Mouse (Mus musculus) erythroid progenitor cell, adult 5-6 weeks (primary cell): ENCODE data around the gene Gm47429. TPM values are rescaled to one million over a fixed set of nuclear protein-coding genes. Genes with fewer than 3 reads are reported as not detected.
"Not testable (repeated sequence)": the region's sequence is repeated elsewhere in the genome, so short reads cannot be mapped to it uniquely, and the experiment has no call there.

Experiments used
- ATAC-seq: replicated peaks from 2 replicates; pipeline ENCODE4 v1.8.0; 2016; ENCODE audit warnings: moderate number of reproducible peaks, mild to moderate bottlenecking, moderate TSS enrichment, inconsistent platforms; ENCODE audit not compliant: poor library complexity, low FRiP score, severe bottlenecking
- total RNA-seq, 2 experiments: library from RNA; stranded (forward) in 1 of 2; stranded (reverse) in 1 of 2; fragments of 150-400 nt in 1 of 2; fragments of 186-747, 209-891 nt in 1 of 2; gene quantifications; 2 replicates each; pipeline versions ENCODE4 v1.2.3 to v1.2.4; 2015 to 2017; ENCODE audit warnings: low replicate concordance in 2 of 2

The Gm47429 gene
- not detected in 2 replicates for total RNA-seq (2015; ENCODE audit: low replicate concordance)
- total RNA-seq (2017; ENCODE audit: low replicate concordance) = not detected in 2 replicates

DNA sequence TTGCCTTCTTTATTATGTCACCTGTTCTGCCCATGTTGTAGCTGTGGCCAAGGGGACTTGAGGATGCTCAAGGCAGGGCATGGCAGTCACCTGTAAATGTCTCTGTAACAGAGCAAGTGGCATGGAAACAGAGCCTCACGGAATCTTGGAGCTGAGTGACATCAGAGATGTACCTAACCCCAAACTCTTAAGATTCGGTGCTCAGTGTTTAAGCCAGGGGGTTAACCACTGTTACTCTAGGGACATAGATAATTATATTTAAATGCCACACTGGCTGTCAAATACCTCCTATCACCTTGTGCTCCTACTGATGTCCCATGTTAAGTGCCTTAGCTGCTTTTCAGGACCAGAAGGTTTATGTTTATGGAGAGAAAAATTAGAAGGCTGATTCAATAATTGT, at the start of gene Gm47429:
Gene Gm47429 (minus strand): TSS at position 101 of the 400 bp plus-strand sequence.
- no peak for ATAC-seq

DNA sequence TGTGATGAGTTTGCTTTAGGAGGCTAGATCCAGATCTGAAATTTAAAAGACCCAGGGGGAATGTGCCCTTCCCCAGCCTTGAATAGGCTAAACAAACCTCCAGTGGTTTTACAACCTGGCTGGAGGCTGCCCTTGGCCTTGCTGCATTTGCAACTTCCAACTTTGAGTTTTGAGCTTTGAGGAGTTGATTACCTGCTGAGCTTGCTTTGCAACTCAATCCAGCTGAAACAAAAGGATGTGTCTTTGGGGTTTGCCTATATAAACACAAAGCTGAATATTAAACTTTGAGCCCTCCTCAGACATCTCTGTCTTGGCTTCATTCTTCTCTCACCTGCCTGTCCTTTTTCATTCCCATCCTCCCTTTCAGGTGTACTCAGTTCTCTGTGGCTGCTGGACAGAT, 44.8 kb upstream of the Gm47429 start:
- ATAC-seq = not testable (repeated sequence)

DNA sequence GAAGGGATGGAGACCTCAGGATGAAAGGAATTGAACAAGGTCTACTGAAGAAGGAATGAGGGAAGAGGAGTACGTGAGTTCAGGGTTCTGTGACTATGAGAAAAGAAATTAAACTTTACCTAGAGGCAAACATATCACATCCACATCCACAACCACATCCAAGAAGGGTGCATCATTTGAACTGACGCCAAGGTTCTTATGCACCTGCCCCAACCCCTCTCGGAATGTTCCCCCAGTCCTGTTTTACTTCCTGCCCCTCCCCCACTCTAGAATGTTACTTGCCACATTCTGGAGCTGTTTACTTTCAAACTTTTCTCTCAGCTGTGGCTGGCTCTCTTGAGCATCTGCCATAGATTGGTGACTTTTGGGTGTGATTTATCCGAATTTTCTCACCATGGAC, 23.3 kb upstream of the Gm47429 start, which contains the start of gene Nutm2:
Gene Nutm2 (plus strand): TSS at position 301 of the 400 bp plus-strand sequence.
- ATAC-seq = no peak

DNA sequence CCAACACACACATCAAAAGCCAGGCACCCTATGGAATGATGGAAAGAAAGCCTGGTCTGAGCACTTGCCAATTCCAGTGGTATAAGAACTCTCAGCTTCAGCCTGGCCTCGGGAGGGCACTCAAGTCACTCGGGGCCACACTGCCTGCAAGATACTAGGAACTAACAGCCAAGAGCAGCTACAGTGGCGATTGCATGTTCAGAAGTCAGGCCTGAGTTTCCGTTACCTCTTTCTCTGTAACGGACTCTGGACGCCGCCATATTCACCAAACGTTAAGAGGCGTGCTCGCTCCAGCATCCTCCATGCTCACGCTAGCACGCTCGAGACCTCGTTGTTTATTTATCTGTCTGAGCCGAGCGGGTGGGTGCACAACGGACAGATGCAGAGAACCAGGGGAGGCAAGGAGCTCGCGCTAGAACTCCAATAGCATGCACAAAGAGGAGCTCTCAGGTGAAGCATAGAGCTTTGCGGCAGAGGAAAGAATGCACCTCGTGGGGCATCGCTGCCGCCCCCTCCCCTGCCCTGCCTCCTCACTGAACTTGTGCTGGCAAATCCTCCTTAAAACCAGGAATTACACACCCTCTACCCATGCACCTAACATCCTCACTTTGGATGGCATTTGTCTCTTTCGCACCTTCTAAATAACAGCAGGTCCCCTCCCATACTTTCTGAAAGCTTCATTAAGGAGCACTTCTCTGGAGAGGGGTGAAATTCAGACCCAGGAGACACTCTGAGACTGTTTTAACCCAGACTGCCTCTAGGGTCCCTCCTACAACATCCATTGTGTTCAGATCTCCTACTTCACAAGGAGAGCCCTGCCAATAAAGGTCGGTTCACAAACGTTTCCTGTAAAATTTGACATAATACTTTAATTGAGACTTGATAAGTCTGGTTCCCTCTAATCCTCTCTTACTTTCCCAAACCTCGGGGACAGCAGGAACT, 21.2 kb upstream of the Gm47429 start:
- no peak for ATAC-seq

DNA sequence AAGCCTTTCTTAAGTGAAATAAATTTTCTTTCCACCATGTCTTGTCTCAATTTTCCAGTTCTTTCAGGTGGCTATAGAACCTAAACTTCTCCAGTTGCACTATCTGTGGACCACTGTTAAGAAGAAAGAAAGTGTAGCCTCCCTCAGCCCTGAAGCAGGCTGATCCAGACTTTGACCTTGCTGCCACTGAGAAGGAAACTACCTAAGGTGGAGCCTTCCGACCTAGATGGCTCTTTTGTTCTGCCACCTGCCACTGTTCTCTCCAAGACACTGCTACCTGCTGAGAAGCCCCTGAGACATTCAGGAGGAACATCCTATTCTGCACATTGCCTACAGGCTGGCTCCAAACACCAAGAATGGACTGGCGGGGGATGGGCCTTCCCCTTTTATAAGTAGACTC, 16.7 kb upstream of the Gm47429 start:
- not testable (repeated sequence) for ATAC-seq

DNA sequence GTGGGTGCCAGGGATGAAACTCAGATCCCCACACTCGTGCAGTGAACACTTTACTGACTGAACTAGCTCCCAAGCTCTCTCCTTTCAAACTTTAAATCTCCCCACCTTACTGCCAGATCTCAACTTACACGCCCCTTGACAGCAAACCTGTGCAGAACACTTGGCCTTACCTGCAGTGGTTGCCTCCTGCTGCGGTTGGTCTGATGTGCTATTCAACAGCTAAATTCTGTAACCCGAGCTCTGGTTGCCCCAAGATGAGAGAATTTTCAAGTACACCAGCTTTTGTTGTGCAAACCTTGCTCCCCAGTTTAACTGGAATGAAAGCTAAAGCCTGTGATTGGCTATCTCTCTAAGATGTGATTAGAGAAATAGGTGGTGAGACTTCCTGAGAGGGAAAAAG, 9.7 kb upstream of the Gm47429 start:
- no peak for ATAC-seq

DNA sequence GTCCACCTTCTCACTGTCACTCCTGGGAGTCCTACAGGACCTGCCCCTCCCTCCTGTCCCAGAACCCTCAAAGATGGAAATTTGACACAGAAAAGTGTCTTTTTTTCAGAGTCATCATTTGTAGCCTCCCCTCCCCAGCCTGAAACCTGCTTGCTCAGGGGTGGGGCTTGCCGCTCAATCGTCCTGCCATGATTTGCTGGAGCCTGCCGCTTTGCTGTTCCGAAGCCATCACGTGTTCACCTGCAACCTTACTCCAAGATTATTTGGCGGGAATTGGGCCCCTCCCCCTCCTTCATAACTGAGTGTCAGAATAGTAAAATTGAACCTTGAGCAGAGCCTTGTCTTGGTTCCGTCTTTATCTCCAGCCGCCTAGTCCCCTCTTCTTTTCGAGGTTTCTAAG, 8.6 kb upstream of the Gm47429 start:
- not testable (repeated sequence) for ATAC-seq

DNA sequence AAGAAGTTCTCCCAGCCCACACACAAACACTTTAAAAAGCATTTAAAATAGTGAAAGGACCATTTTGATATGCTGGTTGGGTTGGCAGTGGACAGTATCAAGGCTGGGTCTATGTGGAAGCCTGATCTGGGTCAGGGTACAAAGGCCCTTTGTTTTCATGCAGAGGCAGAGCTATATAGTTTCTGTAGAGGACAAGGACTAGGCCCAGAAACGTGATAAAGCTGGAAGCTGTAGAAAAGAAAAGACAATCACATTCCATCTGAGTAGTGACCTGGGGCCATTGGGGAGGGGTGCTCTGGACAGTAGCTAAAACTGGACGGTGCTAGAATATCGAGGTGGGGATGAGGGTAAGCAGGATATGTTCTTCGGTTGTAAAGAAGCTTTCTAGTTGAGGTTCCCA, 1.5 kb upstream of the Gm47429 start:
- no peak for ATAC-seq

DNA sequence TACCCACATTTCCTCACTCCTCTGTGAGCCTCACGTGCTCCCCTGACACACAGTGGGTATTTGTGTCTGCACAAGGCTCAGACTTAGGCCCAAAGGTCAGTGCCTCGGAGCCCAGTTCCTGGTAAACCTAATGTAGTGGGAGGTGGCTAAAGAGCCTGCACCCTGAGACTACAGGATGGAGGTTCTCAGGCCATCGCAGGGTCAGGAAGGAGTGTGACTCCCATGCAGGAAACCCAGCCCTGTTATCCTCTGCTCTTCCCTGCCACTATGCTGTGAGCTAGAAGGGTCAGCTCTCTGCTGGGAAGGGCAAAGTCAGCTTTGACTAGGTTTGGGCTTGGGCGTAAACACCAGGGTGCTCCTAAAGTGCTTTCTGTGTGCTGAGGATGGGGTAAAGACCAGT, 17.0 kb downstream of the Gm47429 start:
- no peak for ATAC-seq

DNA sequence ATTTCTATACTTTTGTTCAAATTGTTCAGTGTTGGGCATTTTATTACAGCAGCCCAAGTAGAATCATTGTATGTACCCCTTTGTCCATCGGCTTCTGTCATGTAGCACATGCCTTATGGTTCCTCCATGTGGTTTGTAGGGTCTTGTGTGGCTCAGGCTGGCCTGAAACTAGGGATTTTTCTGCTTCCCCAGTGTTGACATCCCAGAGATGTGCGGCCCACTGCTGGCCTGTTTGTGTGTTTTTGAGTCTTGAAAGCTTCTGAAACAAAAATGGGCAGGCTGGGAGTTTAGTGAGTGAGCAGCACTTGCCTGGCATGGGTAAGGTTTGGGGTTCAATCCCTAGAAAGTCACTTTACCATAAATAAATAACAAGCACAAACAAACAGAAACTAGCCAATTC, 19.2 kb downstream of the Gm47429 start:
- ATAC-seq = no peak

DNA sequence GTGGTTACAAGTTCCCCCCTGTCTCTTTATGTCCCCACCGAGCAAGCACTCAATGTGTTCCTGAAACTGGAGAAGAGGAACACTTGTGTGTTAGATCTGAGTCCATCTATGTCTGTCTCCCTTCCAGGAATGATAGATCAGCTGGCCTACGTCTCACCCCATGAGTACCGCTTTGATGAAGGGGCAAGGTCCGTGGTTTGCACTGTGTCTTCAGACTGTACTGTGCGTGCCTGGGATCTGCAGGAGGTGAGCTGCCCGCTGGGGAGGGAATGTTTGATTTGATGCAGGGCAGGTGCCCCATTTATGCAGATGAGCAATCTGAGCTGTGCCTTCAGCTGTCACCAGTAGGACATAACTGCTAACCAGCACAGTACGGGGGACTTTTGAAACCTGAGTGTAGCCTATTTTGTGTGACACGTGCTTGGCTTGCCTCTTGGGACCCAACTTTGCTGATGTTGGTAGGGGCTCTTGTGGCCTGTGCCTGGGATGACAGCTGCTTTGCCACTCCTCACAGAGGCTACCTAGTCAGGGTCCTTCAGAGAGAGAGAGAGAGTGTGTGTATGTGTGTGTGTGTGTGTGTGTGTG, 20.0 kb downstream of the Gm47429 start:
- ATAC-seq = no peak

DNA sequence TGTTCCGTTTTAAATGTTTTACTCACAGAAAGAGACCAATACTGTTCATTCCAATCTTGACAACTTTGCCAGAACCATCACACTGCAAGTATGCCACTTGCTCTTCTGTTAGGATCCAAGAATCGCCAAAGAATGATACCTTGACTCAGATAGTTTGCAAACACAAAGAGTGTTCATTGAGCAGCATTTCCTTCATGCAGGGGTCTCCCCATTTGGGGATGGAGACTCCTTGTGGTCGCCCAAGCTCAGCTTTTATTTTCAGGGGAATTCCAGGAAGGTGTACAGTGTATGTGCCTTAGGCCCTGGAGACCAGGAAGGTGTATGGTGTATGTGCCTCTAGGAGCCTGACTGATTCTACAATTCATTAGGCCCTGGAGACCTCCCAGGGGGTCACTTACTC, 25.3 kb downstream of the Gm47429 start:
- no peak for ATAC-seq

DNA sequence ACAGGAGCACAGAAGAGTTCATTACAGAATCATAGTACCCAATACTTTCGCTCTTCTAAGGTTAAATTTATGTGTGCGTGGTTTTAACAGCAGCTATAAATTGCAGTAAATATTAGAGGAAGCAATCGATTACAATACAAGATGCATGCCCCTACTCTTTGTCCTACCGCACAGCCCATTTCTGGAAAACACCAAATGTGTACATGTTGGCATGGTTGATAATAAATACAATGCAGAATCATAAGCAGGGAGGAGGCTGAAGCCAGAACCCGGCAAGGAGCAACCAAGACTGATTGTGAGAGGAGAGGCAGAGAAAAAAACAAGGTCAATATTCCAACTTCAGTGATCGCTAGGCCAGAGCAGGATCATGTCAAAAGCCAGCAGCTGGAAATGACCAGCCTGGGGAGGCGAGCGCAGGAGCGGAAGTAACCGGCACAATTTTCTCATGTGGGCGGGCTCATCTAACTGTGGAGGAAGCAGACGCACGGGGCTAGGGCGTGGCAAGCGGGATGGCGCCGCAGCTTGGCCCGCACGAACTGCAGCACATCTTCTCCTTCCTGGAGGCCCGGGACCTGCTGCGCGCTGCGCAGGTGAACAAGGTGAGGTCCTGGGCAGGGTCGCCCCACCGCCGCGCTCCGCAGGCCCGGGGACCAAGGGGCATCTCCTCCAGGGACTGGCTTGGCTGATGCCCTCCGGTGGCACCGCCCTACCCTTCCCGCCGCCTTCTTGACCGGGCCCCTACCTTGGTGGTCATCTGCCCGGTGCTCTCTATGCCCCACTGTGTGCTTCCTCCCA, 26.1 kb downstream of the Gm47429 start, which contains the start of gene Fbxw17:
Gene Fbxw17 (plus strand): TSS at position 476 of the 795 bp plus-strand sequence.
- no peak for ATAC-seq

Other genes with a start within 250 kb of the Gm47429 start
- gene Gm906, start 193.6 kb downstream of the Gm47429 start, total RNA-seq (2015; ENCODE audit: low replicate concordance) = not detected in 2 replicates
- gene Gm906, start 193.6 kb downstream of the Gm47429 start, total RNA-seq (2017; ENCODE audit: low replicate concordance) = not detected in 2 replicates
- gene Fbxw17, start 26.0 kb downstream of the Gm47429 start, total RNA-seq (2015; ENCODE audit: low replicate concordance) = 1.4 TPM in 1 of 2 replicates, not detected in the other
- gene Fbxw17, start 26.0 kb downstream of the Gm47429 start, total RNA-seq (2017; ENCODE audit: low replicate concordance) = 3.3 and 8.5 TPM in 2 replicates
- gene Nutm2, start 23.4 kb upstream of the Gm47429 start, total RNA-seq (2015; ENCODE audit: low replicate concordance) = not detected in 2 replicates
- gene Nutm2, start 23.4 kb upstream of the Gm47429 start, total RNA-seq (2017; ENCODE audit: low replicate concordance) = not detected in 2 replicates
- gene Gm904, start 199.3 kb upstream of the Gm47429 start, total RNA-seq (2015; ENCODE audit: low replicate concordance) = not detected in 2 replicates
- gene Gm904, start 199.3 kb upstream of the Gm47429 start, total RNA-seq (2017; ENCODE audit: low replicate concordance) = not detected in 2 replicates